Mouse (Mus musculus) testis, adult 2 months (tissue): ENCODE data around the gene Tmem214.

Source experiments
- CTCF ChIP-seq: fragments of 200-500 bp; IDR thresholded peaks from 2 replicates; pipeline ENCODE4 v1.5.1; 2012; ENCODE audit warnings: low read depth, mild to moderate bottlenecking, inconsistent platforms, low read length, moderate library complexity; ENCODE audit not compliant: control insufficient read depth, insufficient read depth, insufficient replicate concordance
- POLR2A ChIP-seq: fragments of 200-500 bp; IDR thresholded peaks from 2 replicates; pipeline ENCODE4 v1.6.1; 2012; ENCODE audit warnings: low read depth, mild to moderate bottlenecking, inconsistent platforms, low read length, moderate library complexity; ENCODE audit not compliant: control insufficient read depth

- TF ChIP-seq CTCF (no peak), POLR2A (no peak)
Measured at GRCm38 (mm10) chr5:30874365-30874764, 6.6 kb downstream of the Tmem214 start.
